Mouse (Mus musculus) small intestine, adult 2 months (tissue): ENCODE results near the gene Pcsk4.

ENCODE experiments used
- CTCF ChIP-seq: fragments of 200-500 bp; IDR thresholded peaks from 2 replicates; pipeline ENCODE4 v1.5.1; 2012; ENCODE audit warnings: low read depth, mild to moderate bottlenecking, control low read depth, inconsistent platforms, low read length, moderate library complexity, mixed read lengths; ENCODE audit not compliant: insufficient replicate concordance, insufficient read length; ENCODE audit errors: extremely low read depth
- POLR2A ChIP-seq: fragments of 200-500 bp; IDR thresholded peaks from 2 replicates; pipeline ENCODE4 v1.6.1; 2012; ENCODE audit warnings: low read depth, mild to moderate bottlenecking, control low read depth, inconsistent platforms, low read length, moderate library complexity

GRCm38 (mm10) chr10:80302471-80302881 is 26.8 kb downstream of the Pcsk4 start:
- TF ChIP-seq CTCF (no peak), POLR2A (no peak)
